Mouse (Mus musculus) midbrain, embryonic 12.5 days (tissue): ENCODE results near the gene Car11. TPM values are rescaled to one million over a fixed set of nuclear protein-coding genes. Genes with fewer than 3 reads are reported as not detected.

ENCODE experiments used
- ATAC-seq: fragments of 200-750 bp; cut with Nextera tagmentation; 2 replicates; pipeline ENCODE4 v1.8.0; 2017; ENCODE audit warnings: low read depth, moderate TSS enrichment, moderate library complexity; ENCODE audit not compliant: low FRiP score
- H3K27ac ChIP-seq: fragments of 300-500 bp; sonication (generic); replicated peaks from 2 replicates; pipeline ENCODE4 v1.5.1; 2016; ENCODE audit warnings: mild to moderate bottlenecking
- H3K27me3 ChIP-seq: fragments of 300-500 bp; sonication (generic); 2 replicates; pipeline ENCODE4 v1.6.1; 2016; ENCODE audit warnings: mild to moderate bottlenecking
- H3K36me3 ChIP-seq: fragments of 300-500 bp; sonication (generic); 2 replicates; pipeline ENCODE4 v1.6.1; 2016
- H3K4me1 ChIP-seq: fragments of 300-500 bp; sonication (generic); 2 replicates; pipeline ENCODE4 v1.6.1; 2016
- H3K4me2 ChIP-seq: fragments of 300-500 bp; sonication (generic); replicated peaks from 2 replicates; pipeline ENCODE4 v1.6.1; 2016; ENCODE audit warnings: mild to moderate bottlenecking, moderate library complexity
- H3K4me3 ChIP-seq: fragments of 300-500 bp; sonication (generic); 2 replicates; pipeline ENCODE4 v1.5.1; 2016; ENCODE audit warnings: mild to moderate bottlenecking
- H3K9ac ChIP-seq: fragments of 300-500 bp; sonication (generic); replicated peaks from 2 replicates; pipeline ENCODE4 v1.6.1; 2016; ENCODE audit warnings: mild to moderate bottlenecking, moderate library complexity
- H3K9me3 ChIP-seq: fragments of 300-500 bp; sonication (generic); 2 replicates; pipeline ENCODE4 v1.6.1; 2016; ENCODE audit warnings: mild to moderate bottlenecking
- WGBS: fragments of 180-500 bp; shearing (Covaris S2); methylation state at CpG from one replicate; pipeline ENCODE4 v1.1.7; 2016; 5-methylcytosine and 5-hydroxymethylcytosine counted together
- polyA plus RNA-seq: library from polyadenylated mRNA; unstranded; fragments of >200 nt; fragmentation: Nextera tagmentation; extraction: Ambion mirVana; gene quantifications from 2 replicates; pipeline ENCODE4 v1.2.1, GENCODE M21; 2016

Car11 gene
- polyA plus RNA-seq, 1 experiment from 2014 or later, result 18.8 TPM

- H3K36me3 ChIP-seq, result no peaks in the 10 kb centered on the region
- peaks cover 28% of the 10 kb centered on the region for H3K4me1 ChIP-seq
- no peak for ATAC-seq
- peaks cover 28% of the 10 kb centered on the region for H3K27me3 ChIP-seq
- H3K9ac ChIP-seq, result no peak overlapping the region
- H3K27ac ChIP-seq, result no peak overlapping the region
- 82% methylated on average over 7 of the region's 7 CpGs for WGBS
- H3K4me3 ChIP-seq, result no peak overlapping the region
- no peaks in the 10 kb centered on the region for H3K9me3 ChIP-seq
- H3K4me2 ChIP-seq, result no peak overlapping the region
Measured at GRCm38 (mm10) chr7:45697894-45698293, 1.7 kb upstream of the Car11 start.

DNA sequence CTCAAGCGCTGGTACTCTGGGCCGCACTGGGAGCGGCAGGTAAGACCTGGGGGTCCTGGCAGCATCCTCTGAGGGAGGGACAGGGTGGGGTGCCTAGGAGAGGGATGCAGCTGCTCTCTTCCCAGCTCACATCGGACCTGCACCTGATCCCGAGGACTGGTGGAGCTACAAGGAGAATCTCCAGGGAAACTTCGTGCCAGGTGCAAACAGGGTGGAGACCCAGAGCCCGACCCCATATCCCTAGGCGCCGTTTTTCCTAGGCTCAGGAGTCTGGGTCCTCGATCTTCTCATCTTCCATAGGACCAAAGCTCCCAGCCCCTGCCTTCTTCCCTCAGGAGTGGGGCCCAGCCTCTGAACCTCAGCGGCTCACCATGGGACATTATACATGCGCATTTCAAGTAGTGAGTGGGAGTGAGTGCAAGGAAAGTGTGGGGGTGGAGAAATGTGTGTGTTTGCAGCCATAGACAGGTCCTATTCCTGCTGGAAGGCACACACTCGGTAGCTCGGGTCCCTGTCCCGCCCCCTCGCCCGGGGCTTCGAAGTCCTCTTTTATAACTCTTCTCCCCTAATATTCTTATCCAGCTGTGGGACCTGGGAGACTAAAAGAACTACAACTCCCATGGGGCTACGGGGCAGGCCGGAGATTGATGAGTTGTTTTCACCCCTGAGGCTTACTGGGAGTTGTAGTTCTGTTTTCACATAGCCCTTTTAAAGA lies 815 bp downstream of the Car11 start:
- H3K4me1 ChIP-seq, result peaks cover 47% of the 10 kb centered on the region
- H3K36me3 ChIP-seq, result no peaks in the 10 kb centered on the region
- H3K9me3 ChIP-seq, result no peaks in the 10 kb centered on the region
- under 1% methylated on average over 20 of the region's 20 CpGs for WGBS
- H3K4me3 ChIP-seq, result peak overlapping the region; percentile 48
- peak overlapping the region; percentile 66 for H3K27ac ChIP-seq
- peak overlapping the region; percentile 64 for H3K9ac ChIP-seq
- peak; percentile 14; the same call in 1 of the 2 replicates for ATAC-seq
- H3K4me2 ChIP-seq, result peak overlapping the region; percentile 87
- H3K27me3 ChIP-seq, result peaks cover 28% of the 10 kb centered on the region

DNA sequence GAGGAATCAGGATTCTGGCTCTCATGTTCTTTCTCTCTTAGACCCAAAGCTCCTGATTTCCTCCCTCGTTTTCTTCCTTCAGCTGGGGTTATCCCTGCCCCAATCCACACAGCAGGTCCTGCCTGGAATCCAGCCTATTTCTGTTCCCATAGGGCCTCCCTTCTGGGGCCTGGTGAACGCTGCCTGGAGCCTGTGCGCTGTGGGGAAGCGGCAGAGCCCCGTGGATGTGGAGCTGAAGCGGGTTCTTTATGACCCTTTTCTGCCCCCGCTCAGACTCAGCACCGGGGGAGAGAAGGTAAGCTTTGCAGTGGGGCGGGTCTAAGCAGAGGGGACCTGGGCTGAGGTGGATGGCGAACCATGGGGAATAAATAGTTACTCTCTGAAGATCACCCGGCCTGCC lies 1.4 kb downstream of the Car11 start:
- 30% methylated on average over 11 of the region's 11 CpGs for WGBS
- H3K36me3 ChIP-seq, result no peaks in the 10 kb centered on the region
- H3K27me3 ChIP-seq, result peaks cover 28% of the 10 kb centered on the region
- H3K9me3 ChIP-seq, result no peaks in the 10 kb centered on the region
- H3K27ac ChIP-seq, result peak overlapping the region; percentile 66
- ATAC-seq, result no peak
- H3K4me1 ChIP-seq, result peaks cover 53% of the 10 kb centered on the region
- peak overlapping the region; percentile 57 for H3K9ac ChIP-seq
- peak overlapping the region; percentile 87 for H3K4me2 ChIP-seq
- peak overlapping the region; percentile 48 for H3K4me3 ChIP-seq

DNA sequence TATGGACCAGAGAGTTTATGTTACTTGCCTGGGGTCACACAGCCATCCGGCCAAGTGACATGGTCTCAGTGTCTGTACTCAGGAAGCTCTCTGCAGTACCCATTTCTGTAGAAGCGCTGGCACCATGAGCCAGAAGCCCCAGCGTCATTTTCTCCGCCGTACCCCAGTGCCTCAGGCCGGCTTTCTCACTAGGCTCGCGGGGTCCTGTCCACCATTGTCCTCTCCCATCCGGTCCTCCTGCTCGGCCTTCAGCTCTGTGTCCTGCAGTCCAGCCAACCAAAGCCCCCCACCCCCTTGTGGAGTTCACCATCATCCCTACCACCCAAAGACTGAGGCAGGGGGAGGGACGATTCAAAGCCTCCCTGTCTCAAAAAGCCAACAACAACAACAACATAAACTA lies 2.0 kb downstream of the Car11 start:
- Histone ChIP-seq H3K27ac (no peak overlapping the region), H3K4me3 (peak overlapping the region; percentile 48; the same call in 1 of the 2 replicates), H3K36me3 (no peaks in the 10 kb centered on the region), H3K9me3 (no peaks in the 10 kb centered on the region), H3K27me3 (peaks cover 31% of the 10 kb centered on the region), H3K4me1 (peaks cover 58% of the 10 kb centered on the region), H3K4me2 (peak overlapping the region; percentile 87; the same call in 1 of the 2 replicates), H3K9ac (0 out of 2 replicates have a peak overlapping the region, but pooled peaks have one; percentile 57)
- WGBS, result 85% methylated on average over 11 of the region's 11 CpGs
- ATAC-seq, result no peak

GRCm38 (mm10) chr7:45702316-45702715 lies 2.7 kb downstream of the Car11 start:
- WGBS, result 96% methylated on average over 11 of the region's 11 CpGs
- Histone ChIP-seq H3K27me3 (peaks cover 34% of the 10 kb centered on the region), H3K9ac (no peak overlapping the region), H3K36me3 (no peaks in the 10 kb centered on the region), H3K27ac (no peak overlapping the region), H3K9me3 (no peaks in the 10 kb centered on the region), H3K4me3 (no peak overlapping the region), H3K4me1 (peaks cover 65% of the 10 kb centered on the region), H3K4me2 (no peak overlapping the region)
- ATAC-seq, result no peak

DNA sequence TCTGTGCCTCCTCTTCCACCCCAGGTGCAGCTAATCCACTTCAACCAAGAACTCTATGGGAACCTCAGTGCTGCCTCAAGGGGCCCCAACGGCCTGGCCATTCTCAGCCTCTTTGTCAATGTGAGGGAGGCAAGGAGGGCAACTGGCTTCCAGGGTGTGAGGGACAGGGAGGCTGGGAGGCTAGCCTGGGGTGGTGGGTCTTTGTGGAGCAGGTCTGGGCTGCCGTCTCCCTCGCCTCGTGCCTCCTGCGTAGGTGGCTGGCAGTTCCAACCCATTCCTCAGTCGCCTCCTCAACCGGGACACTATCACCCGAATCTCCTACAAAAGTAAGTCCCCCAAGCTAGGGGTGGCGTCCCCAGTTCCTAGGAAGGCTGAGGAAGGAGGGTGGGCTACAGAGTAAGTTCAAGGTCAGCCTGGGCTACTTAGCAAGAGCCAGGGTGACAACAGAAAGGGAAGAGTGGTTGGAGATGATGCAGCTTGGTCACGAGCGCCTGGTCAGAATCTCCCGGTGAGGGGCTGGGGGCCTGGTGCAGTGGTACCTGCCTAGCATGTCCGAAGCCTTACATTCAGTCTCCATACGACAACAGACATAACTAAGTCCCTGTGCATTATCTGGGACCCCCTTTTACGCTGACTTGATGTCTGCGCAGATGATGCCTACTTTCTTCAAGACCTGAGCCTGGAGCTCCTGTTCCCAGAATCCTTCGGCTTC lies 3.3 kb downstream of the Car11 start:
- H3K4me2 ChIP-seq, result peak overlapping the region; percentile 98
- 92% methylated on average over 17 of the region's 17 CpGs for WGBS

DNA sequence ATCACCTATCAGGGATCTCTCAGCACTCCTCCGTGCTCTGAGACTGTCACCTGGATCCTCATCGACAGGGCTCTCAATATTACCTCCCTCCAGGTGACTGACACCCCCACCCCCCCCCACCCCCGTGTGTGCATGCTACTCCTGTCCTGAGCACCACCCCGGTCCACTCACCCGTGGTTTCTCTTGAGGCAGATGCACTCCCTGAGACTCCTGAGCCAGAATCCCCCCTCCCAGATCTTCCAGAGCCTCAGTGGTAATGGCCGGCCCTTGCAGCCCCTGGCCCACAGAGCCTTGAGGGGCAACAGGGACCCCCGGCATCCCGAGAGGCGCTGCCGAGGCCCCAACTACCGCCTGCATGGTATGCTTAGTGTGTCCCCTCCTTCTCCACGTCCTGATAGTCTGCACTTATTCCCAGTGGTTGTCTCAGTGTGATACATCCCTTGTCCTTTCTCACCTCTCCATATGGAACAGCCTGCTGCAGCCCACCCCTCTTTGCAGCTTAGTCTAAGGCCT lies 3.9 kb downstream of the Car11 start:
- ATAC-seq, result no peak
- Histone ChIP-seq H3K9ac (peak overlapping the region; percentile 51), H3K27me3 (peaks cover 30% of the 10 kb centered on the region), H3K4me1 (peaks cover 78% of the 10 kb centered on the region), H3K9me3 (no peaks in the 10 kb centered on the region), H3K27ac (peak overlapping the region; percentile 88), H3K4me2 (peak overlapping the region; percentile 98), H3K4me3 (peak overlapping the region; percentile 58), H3K36me3 (no peaks in the 10 kb centered on the region)
- WGBS, result 36% methylated on average over 12 of the region's 12 CpGs

More for the DNA sequence above, 3.3 kb downstream of the Car11 start:
- 0 out of 2 replicates have a peak overlapping the region, but pooled peaks have one; percentile 58 for H3K4me3 ChIP-seq
- no peaks in the 10 kb centered on the region for H3K9me3 ChIP-seq
- H3K4me1 ChIP-seq, result peaks cover 72% of the 10 kb centered on the region
- peak overlapping the region; percentile 88 for H3K27ac ChIP-seq
- H3K9ac ChIP-seq, result no peak overlapping the region
- H3K36me3 ChIP-seq, result no peaks in the 10 kb centered on the region
- H3K27me3 ChIP-seq, result peaks cover 32% of the 10 kb centered on the region
- no peak for ATAC-seq

- H3K27me3 ChIP-seq, result peaks cover 24% of the 10 kb centered on the region
- H3K27ac ChIP-seq, result peak overlapping the region; percentile 88
- no peaks in the 10 kb centered on the region for H3K36me3 ChIP-seq
- ATAC-seq, result peak; percentile 53
- H3K4me1 ChIP-seq, result peaks cover 83% of the 10 kb centered on the region
- H3K9ac ChIP-seq, result peak overlapping the region; percentile 21; the same call in 1 of the 2 replicates
- no peaks in the 10 kb centered on the region for H3K9me3 ChIP-seq
- WGBS, result under 1% methylated on average over 13 of the region's 13 CpGs
- H3K4me3 ChIP-seq, result peak overlapping the region; percentile 58
- peak overlapping the region; percentile 98 for H3K4me2 ChIP-seq
Measured at GRCm38 (mm10) chr7:45704046-45704559, 4.5 kb downstream of the Car11 start.

GRCm38 (mm10) chr7:45704730-45705442 lies 5.2 kb downstream of the Car11 start, which contains the start of gene Dbp:
TSS of gene Dbp (plus strand) at chr7:45705088.
- peak; percentile 82 for ATAC-seq
- Histone ChIP-seq H3K4me2 (peak within 1 kb of the TSS; percentile 98), H3K27me3 (peaks cover 17% of the 10 kb centered on the region), H3K4me3 (peak within 1 kb of the TSS; percentile 58), H3K9ac (peak within 1 kb of the TSS; percentile 51), H3K27ac (peak within 1 kb of the TSS; percentile 88), H3K4me1 (peaks cover 85% of the 10 kb centered on the region), H3K9me3 (no peaks in the 10 kb centered on the region), H3K36me3 (peaks cover under 1% of the 10 kb centered on the region; the same call in 1 of the 2 replicates)
- WGBS, result under 1% methylated on average over 36 of the region's 36 CpGs

DNA sequence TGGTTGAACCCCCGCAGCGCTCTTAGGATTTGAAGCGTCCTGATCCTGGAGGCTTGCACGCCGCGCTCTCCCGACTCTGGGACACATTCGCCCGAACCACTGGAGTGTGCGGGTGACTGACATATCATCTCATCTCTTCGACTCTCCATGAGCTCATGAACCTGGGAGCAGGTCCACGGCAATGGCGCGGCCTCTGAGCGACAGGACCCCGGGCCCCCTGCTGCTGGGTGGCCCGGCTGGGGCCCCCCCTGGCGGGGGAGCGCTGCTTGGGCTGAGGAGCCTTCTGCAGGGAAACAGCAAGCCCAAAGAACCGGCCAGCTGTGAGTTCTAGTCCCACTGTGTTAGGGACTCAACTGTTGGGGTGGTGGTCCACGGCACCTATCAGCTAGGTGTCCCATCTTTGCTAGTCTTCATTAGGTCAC lies 5.8 kb downstream of the Car11 start:
- no peak for ATAC-seq
- Histone ChIP-seq H3K36me3 (peaks cover 6% of the 10 kb centered on the region; the same call in 1 of the 2 replicates), H3K27me3 (peaks cover 11% of the 10 kb centered on the region), H3K4me1 (peaks cover 85% of the 10 kb centered on the region), H3K9me3 (no peaks in the 10 kb centered on the region), H3K4me2 (peak overlapping the region; percentile 98), H3K27ac (peak overlapping the region; percentile 64), H3K4me3 (peak overlapping the region; percentile 58), H3K9ac (peak overlapping the region; percentile 51)
- under 1% methylated on average over 21 of the region's 21 CpGs for WGBS

- peak overlapping the region; percentile 98 for H3K4me2 ChIP-seq
- 1% methylated on average over 7 of the region's 7 CpGs for WGBS
- peaks cover 8% of the 10 kb centered on the region; the same call in 1 of the 2 replicates for H3K27me3 ChIP-seq
- H3K36me3 ChIP-seq, result peaks cover 11% of the 10 kb centered on the region
- H3K4me3 ChIP-seq, result peak overlapping the region; percentile 58
- H3K9ac ChIP-seq, result peak overlapping the region; percentile 78
- H3K27ac ChIP-seq, result no peak overlapping the region
- H3K4me1 ChIP-seq, result peaks cover 83% of the 10 kb centered on the region
- H3K9me3 ChIP-seq, result no peaks in the 10 kb centered on the region
- no peak for ATAC-seq
Measured at GRCm38 (mm10) chr7:45705873-45706281, 6.2 kb downstream of the Car11 start.
